Comparison of ENCODE assay signal across 9 mouse cellular contexts in the genomic region with DNA sequence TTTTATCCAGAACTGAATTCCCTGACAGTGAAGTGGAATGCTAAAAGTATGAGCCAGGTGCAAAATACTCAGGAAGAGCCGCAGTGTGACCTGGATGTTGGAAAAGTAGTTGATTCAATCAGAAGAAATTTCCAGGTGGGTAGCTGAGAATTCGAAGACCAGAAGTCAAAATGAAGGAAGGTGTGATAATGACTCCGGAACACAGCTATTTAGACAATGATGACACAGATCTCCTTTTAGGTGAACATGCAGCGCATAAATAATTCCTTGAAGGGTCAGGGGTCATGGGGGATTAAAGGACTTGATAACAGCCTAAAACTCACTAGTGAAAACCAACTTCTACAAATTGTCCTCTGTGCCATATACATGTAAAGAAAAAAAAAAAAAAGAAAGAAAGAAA. TPM values are rescaled to one million over a fixed set of nuclear protein-coding genes. Genes with fewer than 3 reads are reported as not detected.
DNase-seq lines count a peak whose midpoint lies in the region; ATAC-seq and TF ChIP-seq lines count a peak whose summit lies in the region.
"Had no signal": no experiment of that assay in that cellular context is flagged by ENCODE, and none has a peak within 500 bp of the region (broad histone marks: within the 10 kb centered on the region; RNA-seq: fewer than 3 reads in every experiment).

No protein-coding gene starts in this region.

- no peaks in the 10 kb centered on the region for H3K9me3 ChIP-seq in erythroblast, embryonic 14.5 days (ENCODE audit: control insufficient read depth, low read length)
- no peaks in the 10 kb centered on the region for H3K9me3 ChIP-seq in hindbrain, embryonic 15.5 days
- no peaks in the 10 kb centered on the region for H3K9me3 ChIP-seq in neural tube, embryonic 14.5 days (ENCODE audit: control insufficient read depth, low read length)
- H3K9me3 ChIP-seq: midbrain, embryonic 12.5 days had no signal

- peaks cover 37% of the 10 kb centered on the region for H3K36me3 ChIP-seq in erythroblast, embryonic 14.5 days (ENCODE audit: control insufficient read depth)
- peaks cover 11% of the 10 kb centered on the region for H3K36me3 ChIP-seq in hindbrain, embryonic 15.5 days
- H3K36me3 ChIP-seq in neural tube, embryonic 14.5 days (ENCODE audit: control insufficient read depth, insufficient read depth, low read length) = peaks cover 9% of the 10 kb centered on the region

- H3K4me3 ChIP-seq in erythroblast, embryonic 14.5 days (replicated peaks) = peak overlapping the region; percentile 95
- no peak overlapping the region for H3K4me3 ChIP-seq in left cerebral cortex, adult 2 months
- peak overlapping the region; percentile 77; the same call in 1 of the 2 replicates for H3K4me3 ChIP-seq in hindbrain, embryonic 15.5 days
- H3K4me3 ChIP-seq in neural tube, embryonic 14.5 days (ENCODE audit: low read depth, low read length) = no peak overlapping the region
- no peak overlapping the region for H3K4me3 ChIP-seq in lung, adult 2 months (replicated peaks; ENCODE audit: extremely low read depth, low read depth, low read length)

- ATAC-seq in erythroblast, adult 5-6 weeks (replicated peaks; ENCODE audit: low FRiP score, poor library complexity, severe bottlenecking) = no peak
- ATAC-seq in hindbrain, embryonic 15.5 days (ENCODE audit: low FRiP score, low read depth) = no peak
- ATAC-seq in neural tube, embryonic 14.5 days (ENCODE audit: low read depth) = no peak

- H3K27ac ChIP-seq in left cerebral cortex, adult 2 months = peak overlapping the region; percentile 99
- H3K27ac ChIP-seq in hindbrain, embryonic 15.5 days (replicated peaks) = peak overlapping the region; percentile 100
- peak overlapping the region; percentile 99; the same call in 1 of the 2 replicates for H3K27ac ChIP-seq in neural tube, embryonic 14.5 days (ENCODE audit: low read depth, low read length)

- intact Hi-C loops in left cerebral cortex, adult 2 months (cut with DNase I) = no loop called here

- TF ChIP-seq POLR2A in lung, adult 2 months (IDR thresholded peaks at IDR 0.05; ENCODE audit: borderline replicate concordance, extremely low read depth, low read depth, low read length) = no peak

- peak overlapping the region; percentile 90; the same call in 1 of the 2 replicates for H3K4me2 ChIP-seq in hindbrain, embryonic 15.5 days
- H3K4me2 ChIP-seq in neural tube, embryonic 14.5 days (ENCODE audit: low read depth, low read length) = no peak overlapping the region

- H3K4me1 ChIP-seq in erythroblast, embryonic 14.5 days (ENCODE audit: control insufficient read depth) = peaks cover 41% of the 10 kb centered on the region
- H3K4me1 ChIP-seq in hindbrain, embryonic 15.5 days (replicated peaks) = peaks cover 10% of the 10 kb centered on the region
- H3K4me1 ChIP-seq in neural tube, embryonic 14.5 days (ENCODE audit: control insufficient read depth, insufficient read depth, low read length) = peaks cover 5% of the 10 kb centered on the region; the same call in 1 of the 2 replicates
- H3K4me1 ChIP-seq in lung, adult 2 months (ENCODE audit: control insufficient read depth, insufficient read depth, low read length) = peaks cover 3% of the 10 kb centered on the region

- WGBS in hindbrain, embryonic 15.5 days = 94% methylated on average over 4 of the region's 4 CpGs
- 98% methylated on average over 4 of the region's 4 CpGs for WGBS in neural tube, embryonic 14.5 days
- WGBS in lung, adult 2 months = 93% methylated on average over 4 of the region's 4 CpGs

- H3K27me3 ChIP-seq in erythroblast, embryonic 14.5 days (ENCODE audit: control insufficient read depth) = no peaks in the 10 kb centered on the region
- H3K27me3 ChIP-seq in hindbrain, embryonic 15.5 days = no peaks in the 10 kb centered on the region
- no peaks in the 10 kb centered on the region for H3K27me3 ChIP-seq in neural tube, embryonic 14.5 days (ENCODE audit: control insufficient read depth, insufficient read depth, low read length)
- H3K27me3 ChIP-seq: midbrain, embryonic 12.5 days had no signal

- no peak for TF ChIP-seq CTCF in left cerebral cortex, adult 2 months (IDR thresholded peaks at IDR 0.05)
- no peak for TF ChIP-seq CTCF in lung, adult 2 months (IDR thresholded peaks at IDR 0.05; ENCODE audit: insufficient read depth, low read length)

- no peak overlapping the region for H3K9ac ChIP-seq in hindbrain, embryonic 15.5 days
- no peak overlapping the region for H3K9ac ChIP-seq in neural tube, embryonic 14.5 days (replicated peaks; ENCODE audit: low read depth, low read length)

- no peak for DNase-seq in left cerebral cortex, adult 2 months (ENCODE audit: extremely low spot score in 1 of 2, low spot score in 2 of 2)
- no peak for DNase-seq in left cerebral cortex, adult 9 months (ENCODE audit: low spot score in 2 of 2)
- DNase-seq in lung, adult 2 months = no peak
- DNase-seq in T-cell, adult 2 months (ENCODE audit: low spot score) = no peak

RNA-seq across cellular contexts. Expression of a gene that starts 0.6 kb away (rescaled TPM):
- 9.0 and 9.3 TPM in 2 replicates for polyA plus RNA-seq in erythroblast, embryonic 14.5 days (2012)
- total RNA-seq in erythroblast, adult 5-6 weeks (2015; ENCODE audit: low replicate concordance) = 6.0 and 10.0 TPM in 2 replicates
- 12.9 and 19.2 TPM in 2 replicates for total RNA-seq in erythroblast, adult 5-6 weeks (2017; ENCODE audit: low replicate concordance)
- total RNA-seq in left cerebral cortex, adult 2 months (2021) = 10 to 100 TPM; 50.6 to 54.6 TPM
- 38.4 and 41.4 TPM in 2 replicates for polyA plus RNA-seq in hindbrain, embryonic 15.5 days (2015; fragmentation: Nextera tagmentation; extraction: Ambion mirVana)
- 40.0 and 41.6 TPM in 2 replicates for polyA plus RNA-seq in neural tube, embryonic 14.5 days (2014; fragmentation: Nextera tagmentation; extraction: Ambion mirVana)
- 37.3 and 42.9 TPM in 2 replicates for polyA plus RNA-seq in lung, adult 2 months (2012; rRNA removed)

RNA-seq across cellular contexts. Expression of a gene that starts 18.0 kb away (rescaled TPM):
- polyA plus RNA-seq in erythroblast, embryonic 14.5 days (2012) = 0.58 and 0.84 TPM in 2 replicates
- 1.5 and 3.6 TPM in 2 replicates for total RNA-seq in erythroblast, adult 5-6 weeks (2015; ENCODE audit: low replicate concordance)
- 2.8 and 3.7 TPM in 2 replicates for total RNA-seq in erythroblast, adult 5-6 weeks (2017; ENCODE audit: low replicate concordance)
- total RNA-seq in left cerebral cortex, adult 2 months (2021) = 10 to 100 TPM; 26.1 to 27.0 TPM
- polyA plus RNA-seq in hindbrain, embryonic 15.5 days (2015; fragmentation: Nextera tagmentation; extraction: Ambion mirVana) = 13.9 and 16.0 TPM in 2 replicates
- 16.4 and 17.2 TPM in 2 replicates for polyA plus RNA-seq in neural tube, embryonic 14.5 days (2014; fragmentation: Nextera tagmentation; extraction: Ambion mirVana)
- polyA plus RNA-seq in lung, adult 2 months (2012; rRNA removed) = 8.1 and 8.3 TPM in 2 replicates

RNA-seq across cellular contexts. Expression of a gene that starts 19.6 kb away (rescaled TPM):
- polyA plus RNA-seq in erythroblast, embryonic 14.5 days (2012) = 2.5 and 2.8 TPM in 2 replicates
- 33.4 and 39.8 TPM in 2 replicates for total RNA-seq in erythroblast, adult 5-6 weeks (2015; ENCODE audit: low replicate concordance)
- 91.2 and 108 TPM in 2 replicates for total RNA-seq in erythroblast, adult 5-6 weeks (2017; ENCODE audit: low replicate concordance)
- total RNA-seq in left cerebral cortex, adult 2 months (2021) = 10 to 100 TPM; 76.2 to 79.7 TPM
- polyA plus RNA-seq in hindbrain, embryonic 15.5 days (2015; fragmentation: Nextera tagmentation; extraction: Ambion mirVana) = 26.6 and 28.9 TPM in 2 replicates
- 35.0 and 37.3 TPM in 2 replicates for polyA plus RNA-seq in neural tube, embryonic 14.5 days (2014; fragmentation: Nextera tagmentation; extraction: Ambion mirVana)
- 22.2 and 23.4 TPM in 2 replicates for polyA plus RNA-seq in lung, adult 2 months (2012; rRNA removed)

Comparison
In these comparisons a context has a peak if more than half of its experiments do, and no peak if none do; other contexts are left out.
1. H3K4me3 ChIP-seq: peak in erythroblast, embryonic 14.5 days (single experiment) and hindbrain, embryonic 15.5 days (single experiment); none in left cerebral cortex, adult 2 months (single experiment), neural tube, embryonic 14.5 days (single experiment) and lung, adult 2 months (single experiment).
2. Peak in every context shown above with its lines, with median percentiles within 50 percentile points of each other: H3K27ac ChIP-seq.